Mouse (Mus musculus): ENCODE measurements around the gene Rpl12. TPM values are rescaled to one million over a fixed set of nuclear protein-coding genes. Genes with fewer than 3 reads are reported as not detected.

The Rpl12 gene
- total and polyA plus RNA-seq, 3 experiments: 1,968 to 4,306 (median 2,853) TPM

- ATAC-seq (ENCODE audit: extremely low read depth, insufficient number of reproducible peaks, low FRiP score, poor library complexity, severe bottlenecking): no peak
- Histone ChIP-seq H3K27me3 (ENCODE audit: insufficient read depth, low read length) (peaks cover 64% of the 10 kb centered on the region), H3K9me3 (replicated peaks) (no peaks in the 10 kb centered on the region)
These were observed 43.0 kb upstream of the Rpl12 start for GRCm38 (mm10) chr2:32918391-32918790.

GRCm38 (mm10) chr2:32921235-32921634 lies 40.1 kb upstream of the Rpl12 start:
- ATAC-seq (ENCODE audit: extremely low read depth, insufficient number of reproducible peaks, low FRiP score, poor library complexity, severe bottlenecking): no peak
- Histone ChIP-seq H3K4me1 (ENCODE audit: insufficient read depth, low read depth, low read length) (peaks cover 10% of the 10 kb centered on the region), H3K4me3 (ENCODE audit: low read depth, low read length) (no peak overlapping the region), H3K36me3 (replicated peaks) (no peaks in the 10 kb centered on the region), H3K9me3 (replicated peaks) (no peaks in the 10 kb centered on the region), H3K27me3 (ENCODE audit: insufficient read depth, low read length) (peaks cover 47% of the 10 kb centered on the region)
- no peak for TF ChIP-seq TAL1 (conservative IDR thresholded peaks at IDR 0.05; ENCODE audit: low read depth, low read length)
- no peak for TF ChIP-seq CTCF (IDR thresholded peaks at IDR 0.05; ENCODE audit: low read depth, low read length)
- no peak for TF ChIP-seq POLR2AphosphoS5 (IDR thresholded peaks at IDR 0.05; ENCODE audit: insufficient replicate concordance, low read depth, low read length)
- no peak for TF ChIP-seq GATA1 (IDR thresholded peaks at IDR 0.05; ENCODE audit: borderline replicate concordance, low read length)
- TF ChIP-seq GATA2 (IDR thresholded peaks at IDR 0.05; ENCODE audit: borderline replicate concordance, low read depth, low read length): no peak
- no peak for DNase-seq (ENCODE audit: low spot score)

More at GRCm38 (mm10) chr2:32918391-32918790, 43.0 kb upstream of the Rpl12 start:
- H3K4me1 ChIP-seq (ENCODE audit: insufficient read depth, low read depth, low read length): peaks cover 10% of the 10 kb centered on the region
- DNase-seq (ENCODE audit: low spot score): no peak
- H3K36me3 ChIP-seq (replicated peaks): no peaks in the 10 kb centered on the region
- no peak overlapping the region for H3K4me3 ChIP-seq (ENCODE audit: low read depth, low read length)
- TF ChIP-seq GATA1 (IDR thresholded peaks at IDR 0.05; ENCODE audit: borderline replicate concordance, low read length) (no peak), GATA2 (IDR thresholded peaks at IDR 0.05; ENCODE audit: borderline replicate concordance, low read depth, low read length) (no peak), CTCF (IDR thresholded peaks at IDR 0.05; ENCODE audit: low read depth, low read length) (no peak), TAL1 (conservative IDR thresholded peaks at IDR 0.05; ENCODE audit: low read depth, low read length) (no peak), POLR2AphosphoS5 (IDR thresholded peaks at IDR 0.05; ENCODE audit: insufficient replicate concordance, low read depth, low read length) (no peak)

GRCm38 (mm10) chr2:32921801-32922380 lies 39.5 kb upstream of the Rpl12 start:
- ATAC-seq (ENCODE audit: extremely low read depth, insufficient number of reproducible peaks, low FRiP score, poor library complexity, severe bottlenecking) (no peak), DNase-seq (ENCODE audit: low spot score) (no peak)
- Histone ChIP-seq H3K4me3 (ENCODE audit: low read depth, low read length) (no peak overlapping the region), H3K36me3 (replicated peaks) (peaks cover 4% of the 10 kb centered on the region), H3K4me1 (ENCODE audit: insufficient read depth, low read depth, low read length) (peaks cover 10% of the 10 kb centered on the region), H3K27me3 (ENCODE audit: insufficient read depth, low read length) (peaks cover 47% of the 10 kb centered on the region), H3K9me3 (replicated peaks) (no peaks in the 10 kb centered on the region)
- TF ChIP-seq POLR2AphosphoS5 (IDR thresholded peaks at IDR 0.05; ENCODE audit: insufficient replicate concordance, low read depth, low read length): no peak
- TF ChIP-seq GATA2 (IDR thresholded peaks at IDR 0.05; ENCODE audit: borderline replicate concordance, low read depth, low read length): no peak
- no peak for TF ChIP-seq GATA1 (IDR thresholded peaks at IDR 0.05; ENCODE audit: borderline replicate concordance, low read length)
- no peak for TF ChIP-seq TAL1 (conservative IDR thresholded peaks at IDR 0.05; ENCODE audit: low read depth, low read length)
- TF ChIP-seq CTCF (IDR thresholded peaks at IDR 0.05; ENCODE audit: low read depth, low read length): no peak

GRCm38 (mm10) chr2:32922564-32922963 lies 38.8 kb upstream of the Rpl12 start:
- Histone ChIP-seq H3K27me3 (ENCODE audit: insufficient read depth, low read length) (peaks cover 44% of the 10 kb centered on the region), H3K4me1 (ENCODE audit: insufficient read depth, low read depth, low read length) (peaks cover 4% of the 10 kb centered on the region), H3K36me3 (replicated peaks) (peaks cover 10% of the 10 kb centered on the region), H3K9me3 (replicated peaks) (no peaks in the 10 kb centered on the region), H3K4me3 (ENCODE audit: low read depth, low read length) (no peak overlapping the region)
- no peak for TF ChIP-seq CTCF (IDR thresholded peaks at IDR 0.05; ENCODE audit: low read depth, low read length)
- no peak for TF ChIP-seq GATA2 (IDR thresholded peaks at IDR 0.05; ENCODE audit: borderline replicate concordance, low read depth, low read length)
- TF ChIP-seq TAL1 (conservative IDR thresholded peaks at IDR 0.05; ENCODE audit: low read depth, low read length): no peak
- no peak for TF ChIP-seq GATA1 (IDR thresholded peaks at IDR 0.05; ENCODE audit: borderline replicate concordance, low read length)
- TF ChIP-seq POLR2AphosphoS5 (IDR thresholded peaks at IDR 0.05; ENCODE audit: insufficient replicate concordance, low read depth, low read length): no peak
- DNase-seq (ENCODE audit: low spot score) (no peak), ATAC-seq (ENCODE audit: extremely low read depth, insufficient number of reproducible peaks, low FRiP score, poor library complexity, severe bottlenecking) (no peak)

- no peak for DNase-seq (ENCODE audit: low spot score)
- H3K4me3 ChIP-seq (ENCODE audit: low read depth, low read length): no peak overlapping the region
- no peak for ATAC-seq (ENCODE audit: extremely low read depth, insufficient number of reproducible peaks, low FRiP score, poor library complexity, severe bottlenecking)
- TF ChIP-seq CTCF (IDR thresholded peaks at IDR 0.05; ENCODE audit: low read depth, low read length) (no peak), TAL1 (conservative IDR thresholded peaks at IDR 0.05; ENCODE audit: low read depth, low read length) (no peak)
- peaks cover 20% of the 10 kb centered on the region for H3K36me3 ChIP-seq (replicated peaks)
- no peaks in the 10 kb centered on the region for H3K9me3 ChIP-seq (replicated peaks)
- H3K4me1 ChIP-seq (ENCODE audit: insufficient read depth, low read depth, low read length): no peaks in the 10 kb centered on the region; the same call in 1 of the 2 replicates
- peaks cover 39% of the 10 kb centered on the region for H3K27me3 ChIP-seq (ENCODE audit: insufficient read depth, low read length)
These were observed 37.7 kb upstream of the Rpl12 start for GRCm38 (mm10) chr2:32923551-32924250.

GRCm38 (mm10) chr2:32924306-32924844 lies 37.0 kb upstream of the Rpl12 start:
- DNase-seq (ENCODE audit: low spot score): no peak
- Histone ChIP-seq H3K4me1 (ENCODE audit: insufficient read depth, low read depth, low read length) (no peaks in the 10 kb centered on the region; the same call in 1 of the 2 replicates), H3K9me3 (replicated peaks) (no peaks in the 10 kb centered on the region), H3K4me3 (ENCODE audit: low read depth, low read length) (no peak overlapping the region), H3K27me3 (ENCODE audit: insufficient read depth, low read length) (peaks cover 32% of the 10 kb centered on the region), H3K36me3 (replicated peaks) (peaks cover 27% of the 10 kb centered on the region)
- ATAC-seq (ENCODE audit: extremely low read depth, insufficient number of reproducible peaks, low FRiP score, poor library complexity, severe bottlenecking): no peak
- no peak for TF ChIP-seq GATA2 (IDR thresholded peaks at IDR 0.05; ENCODE audit: borderline replicate concordance, low read depth, low read length)
- TF ChIP-seq GATA1 (IDR thresholded peaks at IDR 0.05; ENCODE audit: borderline replicate concordance, low read length): no peak
- no peak for TF ChIP-seq POLR2AphosphoS5 (IDR thresholded peaks at IDR 0.05; ENCODE audit: insufficient replicate concordance, low read depth, low read length)
- TF ChIP-seq CTCF (IDR thresholded peaks at IDR 0.05; ENCODE audit: low read depth, low read length): no peak
- no peak for TF ChIP-seq TAL1 (conservative IDR thresholded peaks at IDR 0.05; ENCODE audit: low read depth, low read length)
